Mouse (Mus musculus) liver, embryonic 14.5 days (tissue): ENCODE data around the gene Gm26897.

Experiments used
- CTCF ChIP-seq: IDR thresholded peaks from 2 replicates; pipeline ENCODE4 v1.5.1; 2016; ENCODE audit warnings: antibody characterized with exemption, low read depth, control low read depth
- EP300 ChIP-seq: IDR thresholded peaks from 2 replicates; pipeline ENCODE4 v1.6.1; 2016; ENCODE audit warnings: antibody characterized with exemption, low read depth

DNA sequence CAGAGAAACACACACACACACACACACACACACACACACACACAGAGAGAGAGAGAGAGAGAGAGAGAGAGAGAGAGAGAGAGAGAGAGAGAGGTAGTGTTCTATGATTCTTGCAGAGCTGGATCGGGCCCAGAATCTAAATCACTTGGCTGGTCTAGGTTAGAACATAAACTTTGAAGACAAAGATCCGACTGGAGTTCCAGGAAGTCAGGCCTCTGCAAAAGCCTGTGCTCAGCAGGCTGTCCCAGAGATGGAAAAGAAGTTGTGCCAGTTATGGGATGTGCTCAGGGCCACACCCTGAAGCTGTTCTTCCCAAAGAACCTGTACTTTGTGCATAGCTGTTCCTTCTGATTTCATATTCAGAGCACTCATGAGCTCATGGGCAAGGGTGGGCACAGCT is 1.5 kb upstream of the Gm26897 start:
- no peak for TF ChIP-seq CTCF
- TF ChIP-seq EP300: no peak
